Mouse (Mus musculus) cerebellum, adult 8-10 months (tissue): ENCODE measurements around the gene Nsf.

Source experiments
- DNase-seq: peaks from one replicate; pipeline ENCODE4 v3.0.0; 2022

The Nsf gene

DNA sequence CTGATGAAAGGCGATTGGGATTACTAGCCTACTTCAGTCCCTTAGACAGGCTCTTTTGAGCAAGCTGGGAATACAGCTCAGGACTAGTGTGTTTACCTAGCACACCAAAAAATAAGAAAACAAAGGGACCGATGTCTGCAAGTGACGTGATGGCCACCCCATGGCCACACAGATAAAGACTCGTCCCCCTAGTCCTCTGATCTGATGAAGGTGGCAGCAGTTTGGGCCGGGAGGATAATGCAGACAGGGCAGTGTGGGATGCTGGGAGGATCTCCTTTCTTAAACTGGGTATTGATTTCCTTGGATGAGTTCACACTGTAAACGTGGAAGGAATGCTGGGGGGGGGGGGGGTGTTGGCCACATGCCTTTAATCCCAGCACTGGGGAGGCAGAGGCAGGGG is 13.0 kb downstream of the Nsf start:
- no peak for DNase-seq

DNA sequence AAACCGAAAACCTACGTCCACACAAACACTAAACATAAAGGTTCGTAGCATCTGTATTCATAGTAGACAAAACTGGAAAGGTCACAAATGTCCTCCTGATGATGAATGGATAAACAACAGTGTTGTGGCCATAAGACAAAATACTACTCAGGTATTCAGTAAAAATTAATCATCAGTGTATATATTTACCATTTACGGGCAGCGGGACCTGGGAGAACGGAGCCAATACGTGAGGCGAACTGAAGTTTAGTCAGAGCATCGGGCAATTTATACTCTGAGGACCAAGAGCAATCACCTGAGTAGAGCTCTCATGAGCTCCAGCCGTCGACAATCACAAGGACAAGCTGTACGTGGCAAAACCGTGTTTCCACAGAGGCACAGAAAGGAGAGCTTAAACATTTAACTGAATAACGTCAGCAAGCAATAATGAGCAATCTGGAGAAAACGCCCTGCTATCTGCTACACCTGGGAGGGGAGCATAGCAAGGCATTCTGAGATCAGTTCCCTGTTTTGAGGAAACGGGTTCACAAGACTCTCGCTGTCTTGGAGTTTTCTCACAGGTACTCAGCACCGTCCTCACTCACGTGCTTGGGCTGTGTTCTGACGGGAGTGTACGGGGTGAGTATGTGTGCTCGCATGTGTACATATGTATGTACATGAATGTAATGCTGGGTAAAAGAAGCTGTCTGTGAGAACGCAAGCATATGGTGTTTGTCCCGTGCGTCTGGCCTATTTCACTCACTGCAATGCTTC is 15.7 kb downstream of the Nsf start:
- DNase-seq = no peak

DNA sequence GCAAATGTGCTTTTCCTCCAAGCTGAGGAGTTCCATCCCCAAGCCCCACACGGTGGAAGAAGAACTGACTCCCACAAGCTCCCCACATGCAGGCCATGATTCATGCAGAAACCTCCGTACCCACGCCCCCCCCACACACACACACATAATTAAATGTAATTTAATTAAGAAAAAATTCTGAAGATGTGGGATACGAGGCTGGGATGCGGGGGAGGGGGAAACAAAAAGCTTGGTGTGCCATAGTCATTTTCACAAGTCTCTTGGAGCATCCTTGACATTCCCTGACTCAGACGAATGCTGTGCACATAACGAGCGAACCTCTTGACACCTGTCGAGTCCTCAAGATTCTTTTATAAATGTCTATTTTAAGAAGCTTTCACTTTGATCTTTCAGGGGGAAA is 16.4 kb downstream of the Nsf start:
- no peak for DNase-seq

DNA sequence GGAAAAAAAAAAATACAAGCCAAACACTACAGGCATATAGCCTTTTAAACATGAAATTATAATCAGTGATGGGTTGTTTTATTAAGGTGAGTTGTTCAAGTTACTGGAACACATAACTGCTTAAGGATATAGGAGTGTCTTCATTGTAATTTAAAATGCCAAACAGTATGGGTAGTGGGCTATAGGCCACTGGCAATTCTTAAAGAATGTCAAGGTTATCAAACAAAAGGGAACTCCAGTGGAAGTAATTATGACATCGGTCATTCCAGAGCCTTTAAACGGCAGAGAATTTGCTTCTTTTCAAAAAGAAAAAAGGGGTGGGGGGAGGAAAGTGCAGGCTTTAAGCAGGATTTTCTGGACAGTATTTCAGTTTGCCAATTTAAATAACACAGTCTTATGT is 18.1 kb downstream of the Nsf start:
- no peak for DNase-seq

DNA sequence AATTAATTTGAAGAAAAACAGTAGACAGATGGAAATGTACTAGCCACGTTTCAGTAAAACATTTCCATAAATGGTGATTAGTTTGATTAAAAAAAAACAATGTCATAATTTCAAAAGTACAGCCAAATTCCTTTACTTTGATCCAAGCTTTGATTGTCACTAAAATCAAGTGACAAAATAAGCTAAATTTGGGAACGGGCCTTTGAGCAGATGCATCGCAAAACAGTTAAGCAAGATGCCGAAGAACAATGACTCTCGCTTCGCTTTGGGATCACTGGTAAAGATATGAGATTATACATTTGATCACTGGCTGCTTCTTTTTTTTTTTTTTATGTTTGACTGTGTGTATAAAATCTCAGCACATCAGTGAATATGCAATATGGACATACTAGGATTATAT is 20.0 kb downstream of the Nsf start:
- DNase-seq = no peak

DNA sequence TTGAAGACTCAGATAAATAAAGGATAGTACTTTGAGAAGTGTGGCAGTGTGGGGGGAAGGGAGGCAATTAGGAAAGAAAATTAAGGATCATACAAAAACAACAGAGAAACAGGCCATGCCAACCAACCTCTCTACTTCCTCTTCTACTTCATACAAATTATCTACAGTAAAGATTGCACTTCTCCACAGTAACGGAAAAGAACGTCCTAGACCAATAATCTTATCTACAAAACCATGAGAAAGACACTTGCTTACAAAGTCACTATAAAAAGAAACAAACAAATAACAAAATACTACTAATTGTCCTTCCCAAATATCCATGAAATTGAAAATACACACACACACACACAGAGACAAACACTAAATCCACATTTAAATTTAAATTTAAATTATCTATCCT is 29.9 kb downstream of the Nsf start:
- DNase-seq = no peak

DNA sequence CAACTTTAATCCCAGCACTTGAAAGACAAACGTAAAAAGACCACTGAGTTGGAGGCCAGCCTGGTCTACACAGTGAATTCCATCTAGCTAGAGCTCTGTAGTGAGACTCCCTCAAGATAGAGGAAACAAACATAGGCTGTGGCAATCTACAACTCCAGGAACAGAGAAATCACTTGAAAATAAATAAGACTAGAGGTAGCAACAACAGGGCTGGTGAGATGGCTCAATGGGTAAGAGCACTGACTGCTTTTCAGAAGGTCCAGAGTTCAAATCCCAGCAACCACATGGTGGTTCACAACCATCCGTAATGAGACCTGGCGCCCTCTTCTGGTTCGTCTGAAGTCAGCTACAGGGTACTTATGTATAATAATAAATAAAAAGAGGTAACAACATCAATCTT is 30.6 kb downstream of the Nsf start:
- DNase-seq = no peak

DNA sequence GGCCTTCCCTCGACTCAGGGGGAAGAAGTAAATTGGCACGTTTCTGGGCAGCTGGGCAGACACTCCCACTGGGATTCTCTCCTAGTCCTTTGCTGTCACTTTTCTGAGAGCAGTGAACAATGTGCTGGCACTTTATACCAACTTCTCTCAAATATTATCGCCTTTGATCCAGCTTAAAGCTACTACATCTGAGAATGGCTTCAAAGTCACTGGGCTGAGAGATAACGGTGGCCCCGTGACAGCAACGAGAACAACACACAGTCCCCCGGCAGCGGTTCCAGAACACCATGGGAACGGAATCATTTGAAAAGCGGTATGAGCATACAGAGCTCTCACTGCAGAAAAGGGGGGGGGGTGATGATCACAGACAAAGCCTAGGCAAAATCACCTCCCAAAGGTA is 31.0 kb downstream of the Nsf start:
- DNase-seq = no peak

DNA sequence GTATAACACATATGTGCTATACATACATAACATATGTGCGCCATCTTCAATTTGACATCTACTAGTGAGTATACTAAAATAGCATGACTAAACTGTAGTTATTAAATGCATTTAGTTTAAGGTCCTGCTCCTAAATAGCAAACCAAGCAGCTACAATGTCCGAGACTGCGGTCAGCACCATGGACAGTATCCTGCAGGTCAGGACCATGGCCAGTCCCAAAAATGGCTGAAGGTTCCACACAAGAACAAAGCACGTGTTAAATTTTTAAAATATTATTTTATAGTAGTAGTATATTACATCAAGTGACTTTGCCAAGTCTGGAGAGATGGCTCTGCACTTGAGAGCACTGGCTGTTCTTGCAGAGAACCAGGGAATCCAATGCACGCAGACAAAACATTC is 33.2 kb downstream of the Nsf start:
- DNase-seq = no peak

DNA sequence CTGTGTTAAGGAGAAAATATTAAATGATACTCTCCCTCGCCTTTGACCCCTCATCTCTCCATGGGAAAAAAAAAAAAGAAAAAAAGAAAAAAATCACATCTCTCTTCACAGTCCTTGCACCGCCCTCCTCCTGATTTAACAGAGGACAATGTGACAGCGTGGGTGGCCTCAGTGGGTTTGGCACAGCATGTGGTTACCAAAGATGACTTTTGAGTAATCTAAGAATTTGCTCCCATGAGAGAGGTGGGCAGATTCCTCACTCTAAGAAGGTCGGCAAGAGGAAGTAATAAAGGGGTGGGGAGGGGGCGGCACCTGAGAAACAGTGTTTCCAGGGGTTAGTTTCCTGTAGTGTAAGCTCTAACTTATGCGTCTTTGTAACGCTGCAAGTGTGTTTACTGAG is 37.0 kb downstream of the Nsf start:
- DNase-seq = no peak

DNA sequence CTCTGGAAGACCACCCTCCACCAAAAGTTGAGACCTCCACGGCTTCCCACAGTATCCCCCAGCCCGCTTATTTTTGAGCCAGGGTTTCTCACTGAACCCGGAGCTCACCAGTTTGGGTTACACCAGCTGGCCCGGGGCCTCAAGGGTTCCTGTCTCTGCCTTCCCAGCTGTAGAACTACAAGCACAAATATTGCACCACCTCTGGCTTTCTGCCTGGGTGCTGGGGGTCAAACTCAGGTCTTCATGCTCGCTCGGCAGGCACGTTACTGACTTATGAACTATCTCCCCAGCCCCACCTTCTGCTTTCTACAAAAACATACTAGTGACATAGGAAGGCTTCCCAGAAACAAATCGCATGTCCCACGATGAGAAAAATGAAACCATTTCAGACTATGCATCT is 38.2 kb downstream of the Nsf start:
- DNase-seq = no peak

DNA sequence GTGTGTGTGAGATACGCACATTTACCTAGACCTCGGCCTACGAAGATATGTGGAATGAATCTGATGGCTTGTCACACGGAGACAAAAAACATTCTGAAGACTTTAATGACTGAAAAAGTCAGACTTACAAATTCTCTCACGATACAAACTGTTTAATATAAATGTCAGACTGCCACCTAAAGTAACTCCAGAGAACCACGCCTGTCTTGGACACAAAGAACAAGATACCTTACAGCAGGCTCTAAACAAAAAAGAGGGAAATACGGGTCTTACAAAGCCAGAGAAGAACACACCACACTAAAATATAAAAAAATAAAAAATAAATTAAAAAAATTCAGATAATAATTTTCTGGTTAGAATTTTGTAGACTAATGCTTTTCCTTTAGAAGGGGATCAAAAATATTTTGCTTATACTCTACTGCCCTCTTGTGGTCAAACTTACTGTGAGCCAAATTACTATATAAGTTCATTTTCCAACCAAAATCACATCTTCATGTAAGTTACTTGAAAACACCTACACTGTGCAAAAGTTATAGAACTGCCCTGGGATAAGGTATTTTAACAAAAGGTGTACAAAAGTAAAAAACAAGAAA is 42.8 kb downstream of the Nsf start:
- DNase-seq = no peak

DNA sequence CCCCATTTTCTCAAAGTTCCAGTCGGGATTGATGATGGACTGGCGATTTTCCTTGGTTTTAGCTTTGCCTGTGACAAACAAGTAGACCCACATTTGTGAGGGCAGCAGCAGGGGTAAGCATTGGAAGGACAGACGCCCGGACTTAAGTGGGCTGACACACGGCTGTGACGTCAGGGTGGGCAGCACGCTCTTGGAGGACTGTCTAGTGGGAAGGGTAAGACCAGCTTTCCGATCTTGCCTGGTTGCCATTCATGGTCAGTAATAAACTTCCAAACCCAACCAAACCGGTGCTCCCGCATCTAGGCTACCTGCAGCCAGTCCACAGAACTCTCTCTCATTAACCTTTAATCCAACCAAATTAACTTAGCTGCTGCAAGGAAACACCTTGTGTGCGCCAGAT is 43.3 kb downstream of the Nsf start:
- no peak for DNase-seq

DNA sequence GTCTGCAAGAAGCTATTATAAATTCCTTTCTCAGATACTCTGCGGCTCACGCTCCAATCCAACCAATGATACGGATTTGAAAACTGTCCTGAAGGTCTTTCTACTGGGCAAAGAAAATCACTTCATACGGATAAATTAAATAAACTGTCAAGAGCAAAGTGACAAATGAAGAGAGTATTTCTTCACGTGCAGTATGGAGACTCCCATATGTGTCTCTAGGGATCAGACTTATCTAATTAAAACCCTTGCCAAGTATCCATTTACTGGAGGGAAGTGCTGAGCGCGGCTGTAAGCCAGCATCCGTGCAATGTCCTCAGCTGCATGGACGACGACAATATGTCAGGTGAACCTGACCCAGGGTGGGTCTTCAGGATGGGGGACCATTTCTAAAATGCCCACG is 44.0 kb downstream of the Nsf start:
- no peak for DNase-seq

DNA sequence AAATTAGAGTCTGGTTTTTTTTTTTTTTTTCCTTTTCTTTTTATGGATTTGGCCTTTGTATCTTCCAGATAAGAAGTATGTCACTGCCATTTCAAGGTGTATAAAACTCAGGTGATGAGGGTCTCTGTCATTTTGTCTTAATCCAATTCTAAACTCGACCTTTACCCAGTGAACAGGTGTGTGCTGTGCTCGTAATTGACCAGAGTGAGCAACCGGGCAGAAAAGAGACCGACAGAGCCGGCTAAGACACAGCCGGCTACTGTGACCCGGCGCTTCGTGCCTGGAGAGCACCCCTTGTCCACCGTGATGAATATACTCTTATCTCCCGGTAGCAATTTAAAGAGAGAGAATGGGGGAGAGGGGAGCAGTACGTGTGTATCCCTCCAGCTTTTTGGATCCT is 44.5 kb downstream of the Nsf start:
- no peak for DNase-seq

DNA sequence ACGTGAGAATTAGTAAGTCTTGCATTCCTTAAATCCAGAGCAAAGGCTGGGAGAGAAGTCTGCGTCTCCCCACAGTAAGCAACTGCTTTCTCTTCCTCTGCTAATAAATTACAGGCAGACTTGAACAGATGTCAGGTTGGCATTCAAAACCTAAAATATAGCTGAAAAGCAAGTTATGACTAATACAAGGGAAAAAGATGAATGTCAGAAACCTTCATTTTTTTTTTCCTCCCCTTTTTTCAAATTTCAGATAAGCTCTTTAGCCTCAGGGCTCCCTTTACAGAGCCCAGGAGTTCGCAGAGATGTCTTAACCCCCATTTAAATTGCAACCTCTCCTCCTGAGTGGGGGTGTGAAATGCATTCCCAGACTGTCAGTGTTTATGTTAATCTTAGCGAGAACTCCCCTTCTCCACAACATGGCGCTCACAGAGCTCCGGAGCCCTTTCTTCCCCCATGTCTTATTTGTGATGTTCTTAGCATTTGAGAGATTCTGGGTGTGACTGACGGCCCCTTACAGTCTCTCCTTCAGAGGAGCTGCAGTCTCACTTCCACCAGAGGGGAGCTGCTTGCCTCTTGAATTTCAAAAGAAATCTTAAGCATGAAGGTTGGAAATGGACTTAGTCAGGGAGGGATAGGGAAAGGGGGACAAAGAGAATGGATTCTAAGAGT is 47.7 kb downstream of the Nsf start:
- DNase-seq = no peak

DNA sequence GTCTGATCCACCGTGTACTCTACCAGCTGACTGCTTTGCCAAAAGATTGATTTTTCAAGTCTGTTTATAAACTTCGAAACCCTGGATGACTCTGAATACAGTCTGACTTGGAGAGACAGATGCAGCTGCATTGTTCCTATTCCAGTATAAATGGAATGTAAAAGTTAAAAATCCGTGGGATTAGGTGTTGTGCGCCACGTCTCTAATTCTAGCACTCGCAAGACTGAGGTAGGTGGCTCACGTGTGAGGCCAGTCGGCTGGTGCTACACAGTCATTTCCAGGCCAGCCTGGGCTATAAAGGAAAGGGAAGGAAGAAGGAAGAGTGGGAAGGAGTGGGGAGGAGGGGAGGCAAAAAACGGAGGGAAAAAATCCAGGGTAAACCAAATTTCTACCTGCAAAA is 48.4 kb downstream of the Nsf start:
- no peak for DNase-seq

DNA sequence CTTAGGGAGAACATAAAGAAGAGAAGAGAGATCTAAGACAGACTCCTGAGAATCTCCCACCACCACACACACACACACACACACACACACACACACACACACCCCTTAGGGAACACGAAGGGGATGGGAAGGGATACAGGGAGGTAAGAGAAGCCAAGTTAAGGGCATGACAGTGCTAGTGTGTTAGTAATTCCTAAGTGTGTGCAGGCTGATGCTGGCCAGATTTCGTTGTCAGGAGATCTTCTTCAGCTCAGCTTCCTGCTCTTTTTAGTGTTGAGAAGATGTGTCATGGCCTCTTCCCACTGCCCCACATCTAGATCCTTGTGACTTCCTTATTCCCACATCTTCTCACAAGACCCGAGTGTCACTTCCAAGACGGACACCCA is 52.3 kb downstream of the Nsf start:
- DNase-seq = no peak

DNA sequence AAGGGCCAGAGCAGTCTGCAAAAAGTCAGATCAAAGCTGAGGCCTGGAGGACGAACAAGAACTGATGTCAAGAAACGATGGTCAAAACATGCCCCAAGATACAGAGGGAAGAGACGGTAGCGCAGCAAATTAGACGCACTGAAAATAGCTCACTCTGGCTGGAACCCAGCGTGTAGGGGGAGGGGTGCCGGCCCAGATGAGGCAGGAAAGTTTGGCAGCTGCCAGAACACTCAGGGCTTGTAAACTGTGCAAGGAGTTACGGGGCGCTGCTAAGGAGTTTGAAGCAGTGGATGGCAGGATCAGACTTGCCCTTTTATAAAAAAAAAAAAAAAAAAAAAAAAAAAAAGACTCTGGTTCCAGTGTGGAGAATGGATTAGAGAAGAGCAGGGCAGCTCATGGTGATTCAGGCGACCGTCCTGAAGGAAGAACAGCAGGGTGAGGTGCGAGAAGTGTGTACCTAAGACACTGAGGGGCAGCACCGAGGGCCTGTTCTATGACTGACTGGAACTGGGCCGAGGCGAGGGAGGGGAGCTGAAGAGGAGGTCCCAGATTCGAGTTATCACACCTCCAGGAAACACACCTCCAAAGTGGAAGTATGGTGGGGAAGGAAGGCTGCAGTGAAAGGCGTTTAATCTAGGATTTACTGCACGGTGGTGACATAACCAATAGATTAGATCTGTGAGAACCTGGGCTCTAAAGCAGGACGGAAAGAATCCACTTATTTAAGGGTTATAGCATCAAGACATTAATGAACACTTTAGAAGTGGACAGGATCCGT is 52.9 kb downstream of the Nsf start:
- no peak for DNase-seq

DNA sequence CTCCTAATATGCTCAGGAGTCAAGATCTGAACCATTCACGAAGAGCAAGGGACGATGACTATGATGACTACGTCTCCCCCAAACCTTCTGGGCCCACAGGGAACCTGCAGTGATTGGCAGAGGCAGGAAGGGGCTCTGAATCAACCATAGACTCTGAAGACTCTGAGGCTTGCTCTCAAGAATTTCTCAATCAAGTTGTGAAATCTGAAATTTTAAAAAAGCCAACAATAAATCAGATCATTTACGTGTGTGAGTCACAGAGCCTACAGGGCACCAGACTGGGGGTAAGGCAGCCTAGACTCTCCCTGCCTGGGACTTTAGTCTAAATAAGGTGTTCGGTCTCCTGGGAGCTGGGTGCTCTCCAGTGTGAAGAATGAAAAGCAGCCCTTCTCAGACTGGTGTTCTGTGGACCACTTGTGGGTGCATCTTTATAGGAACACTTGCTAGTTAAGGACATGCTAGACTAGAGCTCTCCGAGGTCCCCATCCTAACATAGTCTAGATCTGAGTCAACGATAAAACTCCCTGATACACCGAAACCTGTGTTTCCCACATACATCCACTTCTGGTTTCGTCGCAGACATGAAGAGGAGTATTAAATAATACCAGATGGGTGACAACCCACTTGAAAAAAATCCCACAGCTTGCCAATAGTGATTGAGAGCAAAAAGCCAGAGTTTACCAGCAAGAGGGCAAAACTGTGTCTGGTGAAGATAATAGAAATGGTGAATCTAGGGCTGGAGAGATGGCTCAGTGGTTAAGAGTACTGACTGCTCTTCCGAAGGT is 56.7 kb downstream of the Nsf start:
- no peak for DNase-seq

DNA sequence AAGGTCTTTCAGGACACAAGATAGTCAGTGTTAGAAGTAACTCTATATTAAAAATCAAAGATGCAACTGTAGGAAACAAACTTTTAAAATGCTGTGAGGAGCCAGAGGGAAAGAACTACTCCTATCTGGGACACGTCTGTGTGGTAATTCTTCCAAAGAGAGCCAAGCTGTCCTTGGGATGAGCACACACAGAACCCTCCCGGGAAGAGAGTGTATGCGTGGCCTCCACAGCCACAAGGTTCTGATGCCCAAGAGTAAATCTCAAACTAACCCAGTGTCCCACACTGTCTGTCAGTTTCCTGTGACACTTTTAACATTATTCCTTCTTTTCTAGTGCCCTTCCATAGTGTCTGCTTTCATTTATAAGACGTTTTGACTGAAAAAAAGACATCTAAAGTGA is 57.8 kb downstream of the Nsf start:
- DNase-seq = no peak

DNA sequence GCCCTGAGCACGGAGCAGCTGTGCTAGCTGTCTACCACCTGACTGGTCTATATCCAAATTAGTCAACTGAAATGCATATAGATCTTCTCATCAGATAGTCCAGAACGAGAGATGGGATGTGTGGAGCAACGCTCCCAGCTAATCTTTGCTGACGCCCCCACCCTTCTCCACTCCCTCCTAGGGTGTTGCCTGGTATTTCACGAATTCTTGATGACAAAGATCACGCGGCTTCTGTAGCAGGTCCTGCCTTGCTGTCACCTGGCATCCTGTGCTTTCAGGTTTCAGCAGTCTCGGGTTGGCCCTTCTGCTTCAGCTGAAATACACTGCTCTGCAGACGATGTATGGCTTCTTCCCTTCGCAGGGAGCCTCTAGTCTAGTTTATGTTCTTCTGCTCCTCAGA is 61.0 kb downstream of the Nsf start:
- DNase-seq = no peak

DNA sequence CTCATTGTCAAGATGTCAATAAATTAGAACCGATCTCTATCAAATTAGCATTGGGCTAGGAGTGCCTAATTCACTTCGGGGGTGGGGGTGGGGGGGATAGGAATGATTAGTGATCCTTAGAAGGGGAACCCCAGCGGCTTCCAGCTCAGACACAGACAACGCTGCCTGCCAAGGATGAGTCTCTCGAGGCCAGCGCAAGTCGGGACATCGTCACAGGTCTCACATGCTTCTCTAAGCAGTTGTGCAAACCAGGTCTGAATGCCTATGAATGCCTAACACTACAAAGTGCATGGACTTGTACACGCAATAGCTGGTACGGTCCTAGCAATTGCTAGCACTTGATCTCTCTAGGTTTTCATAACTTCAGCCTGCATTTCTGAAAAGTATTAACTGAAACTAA is 62.1 kb downstream of the Nsf start:
- no peak for DNase-seq
